In genomic region chr4:44253191-44253590, GRCm38 (mm10) we compare ENCODE assay signal across 9 mouse cellular contexts. TPM values are rescaled to one million over a fixed set of nuclear protein-coding genes. Genes with fewer than 3 reads are reported as not detected.
DNase-seq lines count a peak whose midpoint lies in the region; ATAC-seq and TF ChIP-seq lines count a peak whose summit lies in the region.
"Had no signal": no experiment of that assay in that cellular context is flagged by ENCODE, and none has a peak within 500 bp of the region (broad histone marks: within the 10 kb centered on the region; RNA-seq: fewer than 3 reads in every experiment).

No protein-coding gene starts in this region.

- no peak overlapping the region for H3K9ac ChIP-seq in lung, postnatal 0 days (replicated peaks; ENCODE audit: low read depth)
- no peak overlapping the region for H3K9ac ChIP-seq in liver, postnatal 0 days (replicated peaks)

- TF ChIP-seq EP300 in lung, postnatal 0 days (IDR thresholded peaks at IDR 0.05) = no peak
- TF ChIP-seq EP300 in liver, postnatal 0 days (IDR thresholded peaks at IDR 0.05; ENCODE audit: low read depth) = peak; percentile 42; the same call in 1 of the 2 replicates

- H3K27ac ChIP-seq in lung, postnatal 0 days (ENCODE audit: low read length) = no peak overlapping the region
- peak overlapping the region; percentile 81 for H3K27ac ChIP-seq in liver, postnatal 0 days (ENCODE audit: low read depth)

- peak; percentile 22 for DNase-seq in heart, adult 11 months
- no peak for DNase-seq in heart, postnatal 25 days (ENCODE audit: low spot score)
- peak; percentile 54 for DNase-seq in lung, postnatal 0 days (ENCODE audit: low spot score)
- no peak for DNase-seq in lung, adult 2 months
- peak; percentile 43 for DNase-seq in liver, postnatal 0 days
- DNase-seq in left cerebral cortex, postnatal 36 days (ENCODE audit: low spot score in 2 of 2) = no peak
- no peak for DNase-seq in left cerebral cortex, postnatal 4 days
- DNase-seq: cerebellum, postnatal 25 days had no signal

- no peak for TF ChIP-seq CTCF in lung, postnatal 0 days (IDR thresholded peaks at IDR 0.05)
- TF ChIP-seq CTCF in lung, adult 2 months (IDR thresholded peaks at IDR 0.05; ENCODE audit: insufficient read depth, low read length) = no peak
- no peak for TF ChIP-seq CTCF in liver, postnatal 0 days (IDR thresholded peaks at IDR 0.05; ENCODE audit: low read depth)

- H3K4me1 ChIP-seq in lung, postnatal 0 days (ENCODE audit: insufficient read depth, low read depth, low read length) = no peaks in the 10 kb centered on the region
- no peaks in the 10 kb centered on the region for H3K4me1 ChIP-seq in lung, adult 2 months (ENCODE audit: control insufficient read depth, insufficient read depth, low read length)
- H3K4me1 ChIP-seq in liver, postnatal 0 days (ENCODE audit: insufficient read depth) = peaks cover 15% of the 10 kb centered on the region

- no peaks in the 10 kb centered on the region for H3K9me3 ChIP-seq in lung, postnatal 0 days (ENCODE audit: low read length)
- H3K9me3 ChIP-seq in liver, postnatal 0 days (ENCODE audit: low read length) = no peaks in the 10 kb centered on the region

- H3K36me3 ChIP-seq in lung, postnatal 0 days (ENCODE audit: insufficient read depth, low read length) = no peaks in the 10 kb centered on the region
- no peaks in the 10 kb centered on the region for H3K36me3 ChIP-seq in liver, postnatal 0 days (replicated peaks; ENCODE audit: insufficient read depth, low read length)

- no peaks in the 10 kb centered on the region for H3K27me3 ChIP-seq in lung, postnatal 0 days (replicated peaks; ENCODE audit: insufficient read depth, low read length)
- 0 out of 2 replicates have a peak, but pooled peaks cover 4% of the 10 kb centered on the region for H3K27me3 ChIP-seq in liver, postnatal 0 days (ENCODE audit: insufficient read depth, low read length)

- H3K4me3 ChIP-seq in lung, postnatal 0 days (ENCODE audit: low read depth, low read length) = no peak overlapping the region
- H3K4me3 ChIP-seq in lung, adult 2 months (replicated peaks; ENCODE audit: extremely low read depth, low read depth, low read length) = no peak overlapping the region
- no peak overlapping the region for H3K4me3 ChIP-seq in liver, postnatal 0 days (ENCODE audit: low read depth, low read length)

- ATAC-seq in lung, postnatal 0 days = no peak
- peak; percentile 88 for ATAC-seq in liver, postnatal 0 days
- ATAC-seq in megakaryocyte, adult 5-6 weeks (ENCODE audit: poor library complexity, severe bottlenecking) = no peak

- 0 out of 2 replicates have a peak overlapping the region, but pooled peaks have one; percentile 22 for H3K4me2 ChIP-seq in lung, postnatal 0 days (replicated peaks; ENCODE audit: low read depth, low read length)
- peak overlapping the region; percentile 60 for H3K4me2 ChIP-seq in liver, postnatal 0 days (ENCODE audit: low read depth, low read length)

- 6% methylated on average over 6 of the region's 6 CpGs for WGBS in lung, postnatal 0 days
- 11% methylated on average over 6 of the region's 6 CpGs for WGBS in lung, adult 2 months
- 10% methylated on average over 6 of the region's 6 CpGs for whole genome bisulfite sequencing in liver, postnatal 0 days (ENCODE audit: insufficient replicate concordance)

- intact Hi-C loops in heart, postnatal 25 days (cut with DNase I) = no loop called here
- intact Hi-C loops in left cerebral cortex, postnatal 36 days (cut with DNase I) = no loop called here
- intact Hi-C loops in left cerebral cortex, postnatal 4 days (cut with DNase I) = no loop called here

- no peak for TF ChIP-seq POLR2A in lung, adult 2 months (IDR thresholded peaks at IDR 0.05; ENCODE audit: borderline replicate concordance, extremely low read depth, low read depth, low read length)

RNA-seq across cellular contexts. Expression of gene Rnf38, which starts 19.6 kb away (rescaled TPM):
- 10 to 100 TPM; 30.4 to 32.7 TPM for total RNA-seq in heart, postnatal 25 days (2021)
- 12.1 and 12.2 TPM in 2 replicates for polyA plus RNA-seq in lung, postnatal 0 days (2015; fragmentation: Nextera tagmentation; extraction: Ambion mirVana)
- polyA plus RNA-seq in lung, adult 2 months (2012; rRNA removed) = 114 and 123 TPM in 2 replicates
- polyA plus RNA-seq in liver, postnatal 0 days (2015; fragmentation: Nextera tagmentation; extraction: Ambion mirVana) = 5.6 and 5.9 TPM in 2 replicates
- 166 and 192 TPM in 2 replicates for total RNA-seq in megakaryocyte, adult 5-6 weeks (2015)
- 58.9 and 66.4 TPM in 2 replicates for total RNA-seq in megakaryocyte, adult 5-6 weeks (2017)
- 10 to 100 TPM; 62.2 to 64.8 TPM for total RNA-seq in left cerebral cortex, postnatal 36 days (2021)
- total RNA-seq in left cerebral cortex, postnatal 4 days (2021) = 100 to 1,000 TPM; 111 to 113 TPM

RNA-seq across cellular contexts. Expression of gene Melk, which starts 47.5 kb away (rescaled TPM):
- under 1 TPM; 0.49 to 0.70 TPM for total RNA-seq in heart, postnatal 25 days (2021)
- polyA plus RNA-seq in lung, postnatal 0 days (2015; fragmentation: Nextera tagmentation; extraction: Ambion mirVana) = 1.6 and 3.2 TPM in 2 replicates
- polyA plus RNA-seq in lung, adult 2 months (2012; rRNA removed) = 0.31 and 0.92 TPM in 2 replicates
- polyA plus RNA-seq in liver, postnatal 0 days (2015; fragmentation: Nextera tagmentation; extraction: Ambion mirVana) = 6.4 and 7.3 TPM in 2 replicates
- 32.7 and 36.8 TPM in 2 replicates for total RNA-seq in megakaryocyte, adult 5-6 weeks (2015)
- 35.0 and 39.8 TPM in 2 replicates for total RNA-seq in megakaryocyte, adult 5-6 weeks (2017)
- total RNA-seq in left cerebral cortex, postnatal 36 days (2021) = under 1 TPM; 0.57 to 0.74 TPM
- total RNA-seq in left cerebral cortex, postnatal 4 days (2021) = 1 to 10 TPM; 2.2 to 2.3 TPM

Comparison
In these comparisons a context has a peak if more than half of its experiments do, and no peak if none do; other contexts are left out.
1. DNase-seq: peak in heart, adult 11 months (single experiment), lung, postnatal 0 days (single experiment) and liver, postnatal 0 days (single experiment); none in heart, postnatal 25 days (single experiment), lung, adult 2 months (single experiment), left cerebral cortex, postnatal 36 days (0 of 2) and left cerebral cortex, postnatal 4 days (single experiment).
2. RNA of gene Melk, which starts 47.5 kb away (total RNA-seq): 32.7 to 39.8 TPM in megakaryocyte, adult 5-6 weeks; 2.2 to 2.3 TPM in left cerebral cortex, postnatal 4 days, 0.57 to 0.74 TPM in left cerebral cortex, postnatal 36 days and 0.49 to 0.70 TPM in heart, postnatal 25 days; every median in the first group is over 10 times any median in the second.